Mouse (Mus musculus): ENCODE data around the gene Gpr137c. TPM values are rescaled to one million over a fixed set of nuclear protein-coding genes. Genes with fewer than 3 reads are reported as not detected.
A peak's percentile ranks its signal among the peaks of the same experiment; 100 is the strongest.

Gpr137c gene
- polyA plus RNA-seq (2014; fragmentation: Nextera tagmentation; extraction: Ambion mirVana) = 2.1 and 2.2 TPM in 2 replicates

- DNase-seq (peak; percentile 99), ATAC-seq (ENCODE audit: insufficient read depth) (peak; percentile 99)
- WGBS = under 1% methylated on average over 77 of the region's 86 CpGs
- Histone ChIP-seq H3K27ac (ENCODE audit: low read depth) (peak within 1 kb of the TSS; percentile 93), H3K4me1 (ENCODE audit: insufficient read depth) (no peaks in the 10 kb centered on the region), H3K9me3 (ENCODE audit: low read depth, low read length) (no peaks in the 10 kb centered on the region), H3K9ac (peak within 1 kb of the TSS; percentile 80), H3K4me2 (peak within 1 kb of the TSS; percentile 99), H3K4me3 (ENCODE audit: low read depth, low read length) (peak within 1 kb of the TSS; percentile 80), H3K36me3 (ENCODE audit: insufficient read depth) (no peaks in the 10 kb centered on the region), H3K27me3 (ENCODE audit: insufficient read depth, low read length) (no peaks in the 10 kb centered on the region)
- TF ChIP-seq CTCF (IDR thresholded peaks at IDR 0.05; ENCODE audit: low read depth) = no peak
These were observed at the start of gene Gpr137c for GRCm38 (mm10) chr14:45219281-45220089. Gpr137c (plus strand) TSS chr14:45219717.

- DNase-seq (no peak), ATAC-seq (ENCODE audit: insufficient read depth) (no peak)
- no peak overlapping the region for H3K27ac ChIP-seq (ENCODE audit: low read depth)
- H3K27me3 ChIP-seq (ENCODE audit: insufficient read depth, low read length) = no peaks in the 10 kb centered on the region
- 93% methylated on average over 5 of the region's 5 CpGs for WGBS
- no peak overlapping the region for H3K4me3 ChIP-seq (ENCODE audit: low read depth, low read length)
- no peaks in the 10 kb centered on the region for H3K9me3 ChIP-seq (ENCODE audit: low read depth, low read length)
- no peak for TF ChIP-seq CTCF (IDR thresholded peaks at IDR 0.05; ENCODE audit: low read depth)
- no peak overlapping the region for H3K9ac ChIP-seq
- H3K36me3 ChIP-seq (ENCODE audit: insufficient read depth) = no peaks in the 10 kb centered on the region
- H3K4me1 ChIP-seq (ENCODE audit: insufficient read depth) = no peaks in the 10 kb centered on the region
- H3K4me2 ChIP-seq = no peak overlapping the region
These were observed 47.3 kb upstream of the Gpr137c start for GRCm38 (mm10) chr14:45172260-45172659.

DNA sequence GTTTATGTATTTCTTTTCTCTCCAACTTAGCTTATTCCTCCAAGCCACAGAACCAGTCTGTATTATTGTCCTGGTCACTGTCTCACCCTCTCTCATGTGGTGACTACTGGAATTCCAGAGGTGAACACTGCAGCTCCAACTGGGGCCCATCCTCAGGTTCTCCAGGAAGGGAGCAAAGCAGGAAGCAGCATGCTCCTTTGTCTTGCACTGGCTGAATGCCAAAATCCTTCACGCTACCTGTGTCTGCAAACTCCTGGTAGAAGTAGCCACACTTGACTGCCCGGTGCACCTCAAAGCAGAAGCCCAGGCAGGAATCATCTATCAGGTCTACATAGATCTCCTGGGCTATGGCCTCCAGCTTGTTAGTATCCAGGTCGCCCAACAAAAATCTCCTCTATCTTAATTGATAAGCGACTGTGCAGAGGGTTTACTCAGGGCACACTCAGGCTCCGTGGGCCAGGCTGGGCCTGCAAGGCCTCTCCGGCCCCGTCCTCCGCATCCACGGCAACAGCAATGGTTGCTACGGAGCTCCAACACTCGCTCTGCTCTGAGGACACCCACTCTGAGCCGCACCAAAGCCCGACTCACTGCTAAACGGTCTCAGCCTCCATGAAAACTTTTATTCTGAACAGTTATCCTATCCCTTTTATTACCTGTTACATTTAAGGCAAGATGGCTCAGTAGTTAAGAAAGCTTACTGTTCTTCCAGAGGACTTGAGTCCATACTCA lies 44.3 kb upstream of the Gpr137c start:
- Histone ChIP-seq H3K4me1 (ENCODE audit: insufficient read depth) (no peaks in the 10 kb centered on the region), H3K4me2 (no peak overlapping the region), H3K27ac (ENCODE audit: low read depth) (no peak overlapping the region), H3K9me3 (ENCODE audit: low read depth, low read length) (no peaks in the 10 kb centered on the region), H3K9ac (no peak overlapping the region), H3K4me3 (ENCODE audit: low read depth, low read length) (no peak overlapping the region), H3K36me3 (ENCODE audit: insufficient read depth) (no peaks in the 10 kb centered on the region), H3K27me3 (ENCODE audit: insufficient read depth, low read length) (no peaks in the 10 kb centered on the region)
- DNase-seq (peak; percentile 46), ATAC-seq (ENCODE audit: insufficient read depth) (no peak)
- no peak for TF ChIP-seq CTCF (IDR thresholded peaks at IDR 0.05; ENCODE audit: low read depth)
- 63% methylated on average over 14 of the region's 14 CpGs for WGBS

- WGBS = 43% methylated on average over 2 of the region's 2 CpGs
- Histone ChIP-seq H3K4me3 (ENCODE audit: low read depth, low read length) (no peak overlapping the region), H3K27me3 (ENCODE audit: insufficient read depth, low read length) (no peaks in the 10 kb centered on the region), H3K4me1 (ENCODE audit: insufficient read depth) (no peaks in the 10 kb centered on the region), H3K4me2 (no peak overlapping the region), H3K27ac (ENCODE audit: low read depth) (no peak overlapping the region), H3K9me3 (ENCODE audit: low read depth, low read length) (no peaks in the 10 kb centered on the region), H3K36me3 (ENCODE audit: insufficient read depth) (no peaks in the 10 kb centered on the region), H3K9ac (no peak overlapping the region)
- no peak for TF ChIP-seq CTCF (IDR thresholded peaks at IDR 0.05; ENCODE audit: low read depth)
- ATAC-seq (ENCODE audit: insufficient read depth) (no peak), DNase-seq (no peak)
These were observed 40.3 kb upstream of the Gpr137c start for GRCm38 (mm10) chr14:45179186-45179585.

DNA sequence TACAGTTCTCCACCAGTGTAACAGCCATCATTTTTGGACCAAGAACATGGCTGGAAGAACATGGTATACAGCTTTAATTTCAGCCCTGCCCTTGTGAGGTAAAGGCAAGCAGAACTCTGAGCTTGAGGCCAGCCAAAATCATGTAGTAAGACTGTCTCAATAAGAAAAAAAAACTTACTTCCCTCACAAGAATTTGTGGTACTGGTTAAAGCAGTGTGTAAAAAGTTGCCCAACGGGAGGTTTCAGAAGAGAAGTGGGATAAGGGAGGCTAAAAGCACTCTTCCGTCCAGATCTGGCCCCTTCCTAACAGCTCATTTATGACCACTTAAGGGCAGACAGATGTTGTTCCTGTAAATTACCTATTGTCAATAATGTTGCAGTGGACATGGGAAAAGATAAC lies 39.9 kb upstream of the Gpr137c start:
- 67% methylated on average over 2 of the region's 2 CpGs for WGBS
- no peak for DNase-seq
- no peak overlapping the region for H3K27ac ChIP-seq (ENCODE audit: low read depth)
- no peaks in the 10 kb centered on the region for H3K27me3 ChIP-seq (ENCODE audit: insufficient read depth, low read length)
- no peak overlapping the region for H3K4me2 ChIP-seq
- H3K9ac ChIP-seq = no peak overlapping the region
- no peaks in the 10 kb centered on the region for H3K9me3 ChIP-seq (ENCODE audit: low read depth, low read length)
- H3K4me1 ChIP-seq (ENCODE audit: insufficient read depth) = no peaks in the 10 kb centered on the region
- no peak for TF ChIP-seq CTCF (IDR thresholded peaks at IDR 0.05; ENCODE audit: low read depth)
- ATAC-seq (ENCODE audit: insufficient read depth) = no peak
- H3K36me3 ChIP-seq (ENCODE audit: insufficient read depth) = no peaks in the 10 kb centered on the region
- no peak overlapping the region for H3K4me3 ChIP-seq (ENCODE audit: low read depth, low read length)

- H3K36me3 ChIP-seq (ENCODE audit: insufficient read depth) = no peaks in the 10 kb centered on the region
- H3K4me1 ChIP-seq (ENCODE audit: insufficient read depth) = no peaks in the 10 kb centered on the region
- no peaks in the 10 kb centered on the region for H3K27me3 ChIP-seq (ENCODE audit: insufficient read depth, low read length)
- no peaks in the 10 kb centered on the region for H3K9me3 ChIP-seq (ENCODE audit: low read depth, low read length)
- no peak overlapping the region for H3K4me2 ChIP-seq
- no peak for DNase-seq
- no peak for TF ChIP-seq CTCF (IDR thresholded peaks at IDR 0.05; ENCODE audit: low read depth)
- no peak overlapping the region for H3K27ac ChIP-seq (ENCODE audit: low read depth)
- no peak overlapping the region for H3K4me3 ChIP-seq (ENCODE audit: low read depth, low read length)
- no peak overlapping the region for H3K9ac ChIP-seq
- no peak for ATAC-seq (ENCODE audit: insufficient read depth)
- 64% methylated on average over 4 of the region's 4 CpGs for WGBS
These were observed 37.9 kb upstream of the Gpr137c start for GRCm38 (mm10) chr14:45181611-45182010.

DNA sequence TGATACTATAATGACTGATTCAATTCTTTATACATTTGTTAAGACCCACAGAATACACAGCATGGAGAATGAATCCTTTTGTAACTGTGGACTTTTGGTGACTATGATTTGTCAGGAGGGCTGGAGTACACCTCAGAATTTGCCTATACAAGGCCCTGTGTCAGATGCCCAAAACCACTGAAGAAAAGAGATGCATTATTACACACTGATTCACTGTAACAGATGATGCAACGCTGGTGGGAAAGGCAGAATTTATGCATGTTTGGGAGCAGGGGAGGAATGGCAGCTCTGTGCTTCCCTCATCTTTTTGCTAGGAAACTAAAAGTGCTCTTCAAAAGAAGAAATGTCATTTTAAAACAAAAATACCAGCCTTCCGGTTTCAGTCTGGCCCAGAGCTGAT lies 28.5 kb upstream of the Gpr137c start:
- Histone ChIP-seq H3K27ac (ENCODE audit: low read depth) (no peak overlapping the region), H3K4me1 (ENCODE audit: insufficient read depth) (no peaks in the 10 kb centered on the region), H3K9me3 (ENCODE audit: low read depth, low read length) (no peaks in the 10 kb centered on the region), H3K4me2 (no peak overlapping the region), H3K9ac (no peak overlapping the region), H3K27me3 (ENCODE audit: insufficient read depth, low read length) (no peaks in the 10 kb centered on the region), H3K36me3 (ENCODE audit: insufficient read depth) (no peaks in the 10 kb centered on the region), H3K4me3 (ENCODE audit: low read depth, low read length) (no peak overlapping the region)
- DNase-seq = no peak
- TF ChIP-seq CTCF (IDR thresholded peaks at IDR 0.05; ENCODE audit: low read depth) = no peak
- WGBS = 70% methylated on average over 2 of the region's 2 CpGs
- no peak for ATAC-seq (ENCODE audit: insufficient read depth)
